Mouse (Mus musculus): ENCODE data around the gene Spata16. TPM values are rescaled to one million over a fixed set of nuclear protein-coding genes. Genes with fewer than 3 reads are reported as not detected.

Gene Spata16
- polyA plus RNA-seq (2014; fragmentation: Nextera tagmentation; extraction: Ambion mirVana), result not detected in 2 replicates

DNA sequence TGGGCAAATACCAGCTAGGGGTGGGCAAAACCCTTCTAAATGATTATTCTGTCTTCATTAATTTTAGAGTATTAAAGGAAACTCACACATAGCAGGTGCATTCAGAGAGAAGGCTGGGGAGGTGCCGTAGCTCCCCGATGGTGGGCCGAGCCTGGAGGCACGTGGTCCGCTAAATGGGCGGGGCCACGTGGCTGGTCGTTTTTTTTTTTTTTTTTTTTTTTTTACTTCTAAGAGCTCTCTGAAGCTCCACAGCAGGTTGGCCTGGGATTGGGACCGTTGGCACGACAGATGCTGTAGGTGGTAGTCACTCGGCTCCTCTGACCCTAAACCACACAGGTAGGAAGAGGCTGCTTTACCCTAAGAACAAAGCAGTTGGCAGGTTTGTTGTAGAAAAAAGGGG is at the start of gene Spata16:
TSS of gene Spata16 (plus strand) at position 219 of the 400 bp plus-strand sequence.
- H3K27ac ChIP-seq, result no peak within 1 kb of the TSS
- DNase-seq (ENCODE audit: low spot score) (no peak), ATAC-seq (ENCODE audit: low FRiP score) (no peak)
- no peaks in the 10 kb centered on the region for H3K9me3 ChIP-seq (ENCODE audit: control insufficient read depth, low read length)
- WGBS, result 75% methylated on average over 11 of the region's 11 CpGs
- peaks cover 12% of the 10 kb centered on the region; the same call in 1 of the 2 replicates for H3K4me1 ChIP-seq (replicated peaks; ENCODE audit: control insufficient read depth, insufficient read depth, low read length)
- H3K4me3 ChIP-seq (replicated peaks; ENCODE audit: low read length), result no peak within 1 kb of the TSS
- no peak within 1 kb of the TSS for H3K9ac ChIP-seq
- no peak within 1 kb of the TSS for H3K4me2 ChIP-seq (replicated peaks)
- H3K27me3 ChIP-seq (ENCODE audit: control insufficient read depth, insufficient read depth, low read length), result no peaks in the 10 kb centered on the region
- no peaks in the 10 kb centered on the region for H3K36me3 ChIP-seq (replicated peaks; ENCODE audit: control insufficient read depth, insufficient read depth)

DNA sequence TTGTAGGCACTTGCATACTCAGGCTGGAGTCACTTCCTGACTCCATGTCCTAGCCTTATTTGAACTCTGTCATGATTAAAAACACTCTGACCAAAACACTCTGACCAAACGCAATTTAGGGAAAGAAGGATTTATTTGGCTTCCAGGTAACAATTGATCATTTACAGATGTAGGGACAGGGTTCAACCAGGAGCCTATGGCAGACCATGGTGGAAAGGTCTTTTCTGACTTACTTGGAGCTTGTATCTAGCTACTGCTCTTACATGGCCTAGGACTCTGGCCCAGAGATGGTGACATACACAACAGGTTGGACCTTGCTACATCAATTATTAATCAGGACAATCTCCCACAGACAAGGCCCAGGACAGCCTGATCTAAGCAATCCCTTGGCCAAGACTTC is 32.6 kb upstream of the Spata16 start:
- no peak for ATAC-seq (ENCODE audit: low FRiP score)
- H3K9me3 ChIP-seq (ENCODE audit: control insufficient read depth, low read length), result no peaks in the 10 kb centered on the region
- no peak for DNase-seq (ENCODE audit: low spot score)

DNA sequence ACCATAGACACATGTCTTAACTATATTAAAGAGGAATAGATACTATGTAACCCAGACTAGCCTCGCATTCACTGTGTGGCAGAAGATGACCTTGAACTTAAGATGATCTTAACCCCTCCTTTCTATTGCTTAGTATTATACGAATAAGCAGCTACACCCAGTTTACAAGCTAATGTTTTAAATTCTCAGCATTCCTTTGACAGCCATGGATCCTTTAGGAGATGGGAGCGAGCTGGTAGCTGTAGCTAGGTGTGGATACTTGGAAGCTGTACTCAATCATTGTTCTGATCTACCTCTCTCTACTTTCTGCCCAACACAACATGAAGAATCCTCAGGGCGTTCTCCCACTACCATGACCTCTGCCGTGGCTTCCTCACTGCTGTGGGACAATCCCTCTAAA is 28.9 kb upstream of the Spata16 start:
- Histone ChIP-seq H3K4me2 (replicated peaks) (no peak overlapping the region), H3K4me3 (replicated peaks; ENCODE audit: low read length) (no peak overlapping the region), H3K27ac (no peak overlapping the region), H3K27me3 (ENCODE audit: control insufficient read depth, insufficient read depth, low read length) (no peaks in the 10 kb centered on the region), H3K9ac (no peak overlapping the region), H3K36me3 (replicated peaks; ENCODE audit: control insufficient read depth, insufficient read depth) (no peaks in the 10 kb centered on the region), H3K9me3 (ENCODE audit: control insufficient read depth, low read length) (no peaks in the 10 kb centered on the region), H3K4me1 (replicated peaks; ENCODE audit: control insufficient read depth, insufficient read depth, low read length) (no peaks in the 10 kb centered on the region)
- whole genome bisulfite sequencing, result 89% methylated on average over 5 of the region's 5 CpGs
- no peak for ATAC-seq (ENCODE audit: low FRiP score)
- DNase-seq (ENCODE audit: low spot score), result no peak

More for the DNA sequence above, 32.6 kb upstream of the Spata16 start:
- Histone ChIP-seq H3K4me1 (replicated peaks; ENCODE audit: control insufficient read depth, insufficient read depth, low read length) (no peaks in the 10 kb centered on the region), H3K4me3 (replicated peaks; ENCODE audit: low read length) (no peak overlapping the region), H3K36me3 (replicated peaks; ENCODE audit: control insufficient read depth, insufficient read depth) (no peaks in the 10 kb centered on the region), H3K4me2 (replicated peaks) (no peak overlapping the region), H3K9ac (no peak overlapping the region), H3K27ac (no peak overlapping the region), H3K27me3 (ENCODE audit: control insufficient read depth, insufficient read depth, low read length) (no peaks in the 10 kb centered on the region)
- WGBS, result 81% methylated on average over 1 of the region's 1 CpGs

DNA sequence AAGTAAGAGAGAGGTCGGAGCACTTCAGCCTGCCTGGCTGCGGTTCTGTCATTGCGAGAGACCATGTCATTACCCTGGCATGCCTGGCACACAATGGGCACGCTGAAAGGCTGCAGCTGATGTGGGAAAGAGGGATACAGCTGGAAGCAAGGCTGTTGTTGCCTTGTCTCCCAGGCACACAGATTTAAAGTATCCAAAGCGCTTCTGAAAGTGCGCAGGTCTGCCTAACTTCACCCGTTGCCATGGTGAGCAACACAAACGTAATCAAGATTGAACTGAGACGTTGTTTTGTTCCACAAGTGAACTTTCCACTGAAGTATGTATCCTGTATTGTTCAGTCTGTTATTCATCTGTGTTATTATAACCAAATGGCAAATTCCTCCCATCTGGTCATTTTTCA is 1.8 kb downstream of the Spata16 start:
- DNase-seq (ENCODE audit: low spot score), result no peak
- Histone ChIP-seq H3K9me3 (ENCODE audit: control insufficient read depth, low read length) (no peaks in the 10 kb centered on the region), H3K9ac (no peak overlapping the region), H3K36me3 (replicated peaks; ENCODE audit: control insufficient read depth, insufficient read depth) (no peaks in the 10 kb centered on the region), H3K27ac (no peak overlapping the region), H3K4me2 (replicated peaks) (no peak overlapping the region; the same call in 1 of the 2 replicates), H3K4me1 (replicated peaks; ENCODE audit: control insufficient read depth, insufficient read depth, low read length) (peaks cover 12% of the 10 kb centered on the region; the same call in 1 of the 2 replicates), H3K4me3 (replicated peaks; ENCODE audit: low read length) (no peak overlapping the region), H3K27me3 (ENCODE audit: control insufficient read depth, insufficient read depth, low read length) (no peaks in the 10 kb centered on the region)
- WGBS, result 36% methylated on average over 9 of the region's 9 CpGs
- 0 out of 2 replicates have a peak, but pooled peaks have one; percentile 21 for ATAC-seq (ENCODE audit: low FRiP score)

DNA sequence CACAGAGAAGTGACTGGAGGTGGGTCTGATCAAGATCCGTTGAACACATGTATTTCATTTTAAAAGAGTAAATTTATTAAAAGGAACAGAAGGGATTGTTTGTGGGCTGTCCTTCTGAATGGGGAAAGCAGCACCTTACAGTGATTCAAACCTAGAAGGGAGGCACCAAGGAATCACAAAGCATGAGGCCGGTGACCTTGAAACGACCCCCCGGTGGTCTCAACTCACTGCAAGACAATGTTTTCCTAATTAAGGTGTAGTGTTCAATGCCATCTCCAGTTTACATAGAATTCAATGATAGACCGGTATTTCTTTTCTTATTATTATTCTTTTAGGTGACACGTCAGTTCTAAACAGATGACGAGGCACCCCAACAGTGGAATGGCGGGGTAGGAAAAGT is 2.4 kb downstream of the Spata16 start:
- Histone ChIP-seq H3K4me1 (replicated peaks; ENCODE audit: control insufficient read depth, insufficient read depth, low read length) (peaks cover 12% of the 10 kb centered on the region; the same call in 1 of the 2 replicates), H3K4me3 (replicated peaks; ENCODE audit: low read length) (no peak overlapping the region), H3K9ac (no peak overlapping the region), H3K27ac (no peak overlapping the region), H3K4me2 (replicated peaks) (no peak overlapping the region), H3K9me3 (ENCODE audit: control insufficient read depth, low read length) (no peaks in the 10 kb centered on the region), H3K36me3 (replicated peaks; ENCODE audit: control insufficient read depth, insufficient read depth) (no peaks in the 10 kb centered on the region), H3K27me3 (ENCODE audit: control insufficient read depth, insufficient read depth, low read length) (no peaks in the 10 kb centered on the region)
- ATAC-seq (ENCODE audit: low FRiP score), result no peak
- no peak for DNase-seq (ENCODE audit: low spot score)
- WGBS, result 66% methylated on average over 8 of the region's 8 CpGs

DNA sequence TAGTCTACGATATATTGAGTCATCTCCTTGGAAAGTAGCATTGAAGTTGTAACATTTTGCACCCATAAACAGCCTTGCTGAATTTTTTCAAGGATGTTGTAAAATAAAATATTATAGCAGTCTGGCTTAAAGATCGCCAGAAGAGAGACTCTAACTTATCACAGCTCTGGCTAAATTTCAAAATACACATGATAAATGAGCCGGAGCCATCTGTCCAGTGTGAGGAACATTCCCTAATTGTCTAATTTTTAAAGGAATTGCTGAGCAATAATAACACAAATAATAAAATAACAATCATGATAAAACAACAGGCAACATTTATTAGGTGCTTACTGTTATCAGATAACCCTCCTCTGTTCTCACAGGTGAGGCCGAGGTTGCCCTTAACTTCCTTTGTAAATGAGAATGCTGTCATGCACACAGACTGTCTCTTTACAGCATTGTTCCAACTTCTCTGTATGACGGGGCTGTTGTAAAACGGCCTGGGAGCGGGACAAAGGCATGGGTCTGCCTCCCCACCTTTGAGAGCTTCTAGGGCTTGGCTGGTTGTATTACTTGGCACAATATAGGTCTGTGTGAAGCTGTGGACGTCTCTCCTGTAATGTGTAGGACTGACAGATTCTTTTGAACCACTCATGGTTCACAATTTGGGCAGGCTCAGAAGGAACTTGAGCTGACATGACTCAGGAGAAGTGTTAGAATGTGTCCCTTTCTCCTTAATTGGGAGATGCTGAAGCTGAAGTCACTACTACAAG is 3.1 kb downstream of the Spata16 start:
- H3K9ac ChIP-seq, result no peak overlapping the region
- no peaks in the 10 kb centered on the region for H3K36me3 ChIP-seq (replicated peaks; ENCODE audit: control insufficient read depth, insufficient read depth)
- no peak overlapping the region for H3K4me2 ChIP-seq (replicated peaks)
- H3K4me3 ChIP-seq (replicated peaks; ENCODE audit: low read length), result no peak overlapping the region
- no peak; the same call in 1 of the 2 replicates for ATAC-seq (ENCODE audit: low FRiP score)
- peaks cover 12% of the 10 kb centered on the region; the same call in 1 of the 2 replicates for H3K4me1 ChIP-seq (replicated peaks; ENCODE audit: control insufficient read depth, insufficient read depth, low read length)
- no peaks in the 10 kb centered on the region for H3K27me3 ChIP-seq (ENCODE audit: control insufficient read depth, insufficient read depth, low read length)
- no peak overlapping the region for H3K27ac ChIP-seq
- no peaks in the 10 kb centered on the region for H3K9me3 ChIP-seq (ENCODE audit: control insufficient read depth, low read length)
- DNase-seq (ENCODE audit: low spot score), result no peak
- 36% methylated on average over 8 of the region's 8 CpGs for WGBS

DNA sequence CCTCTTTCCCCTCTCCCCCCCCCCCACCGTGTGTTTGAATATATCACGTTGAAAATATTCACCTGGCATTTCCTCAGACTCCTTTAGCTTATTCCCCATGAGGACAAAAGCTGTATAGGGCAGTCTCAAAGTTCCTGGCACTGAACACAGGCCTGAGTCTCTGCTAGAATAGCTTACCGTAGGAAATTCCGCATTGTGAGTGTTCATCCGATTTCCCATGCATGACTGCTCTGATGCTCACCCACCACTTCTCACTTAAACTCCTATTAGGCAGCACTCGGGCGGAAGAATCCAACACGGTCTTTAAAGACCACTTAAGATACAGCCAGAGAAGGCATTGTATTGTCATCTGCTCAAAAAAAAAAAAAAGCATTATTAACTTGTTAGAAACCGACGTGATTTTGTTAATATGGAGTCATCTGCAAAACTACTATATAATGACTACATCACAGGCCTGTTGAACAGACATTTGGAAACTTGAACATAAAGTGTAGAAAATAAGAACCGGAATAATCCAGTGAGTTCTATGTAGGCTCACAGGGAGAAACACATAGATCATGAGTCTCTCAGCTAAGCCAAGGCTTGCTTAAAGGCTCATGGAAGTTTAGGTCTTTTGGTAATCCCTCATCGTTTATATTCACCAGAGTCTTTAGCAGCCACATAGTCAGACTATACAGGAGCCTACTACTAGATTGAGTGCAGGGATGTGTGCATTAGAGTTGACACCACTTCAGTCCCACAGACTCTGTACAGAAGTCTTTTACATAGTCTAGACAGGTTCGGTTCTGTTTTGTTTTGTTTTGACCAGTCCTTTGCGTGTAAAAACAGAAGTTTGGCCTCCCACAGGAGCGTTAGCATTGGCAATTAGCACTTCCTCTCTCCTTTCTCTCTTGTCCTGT is 4.2 kb downstream of the Spata16 start:
- Histone ChIP-seq H3K27me3 (ENCODE audit: control insufficient read depth, insufficient read depth, low read length) (no peaks in the 10 kb centered on the region), H3K4me2 (replicated peaks) (no peak overlapping the region), H3K9ac (no peak overlapping the region), H3K27ac (no peak overlapping the region), H3K4me3 (replicated peaks; ENCODE audit: low read length) (no peak overlapping the region), H3K4me1 (replicated peaks; ENCODE audit: control insufficient read depth, insufficient read depth, low read length) (peaks cover 12% of the 10 kb centered on the region; the same call in 1 of the 2 replicates), H3K36me3 (replicated peaks; ENCODE audit: control insufficient read depth, insufficient read depth) (no peaks in the 10 kb centered on the region), H3K9me3 (ENCODE audit: control insufficient read depth, low read length) (no peaks in the 10 kb centered on the region)
- DNase-seq (ENCODE audit: low spot score) (peak; percentile 60), ATAC-seq (ENCODE audit: low FRiP score) (peak; percentile 84)
- 23% methylated on average over 15 of the region's 15 CpGs for WGBS

DNA sequence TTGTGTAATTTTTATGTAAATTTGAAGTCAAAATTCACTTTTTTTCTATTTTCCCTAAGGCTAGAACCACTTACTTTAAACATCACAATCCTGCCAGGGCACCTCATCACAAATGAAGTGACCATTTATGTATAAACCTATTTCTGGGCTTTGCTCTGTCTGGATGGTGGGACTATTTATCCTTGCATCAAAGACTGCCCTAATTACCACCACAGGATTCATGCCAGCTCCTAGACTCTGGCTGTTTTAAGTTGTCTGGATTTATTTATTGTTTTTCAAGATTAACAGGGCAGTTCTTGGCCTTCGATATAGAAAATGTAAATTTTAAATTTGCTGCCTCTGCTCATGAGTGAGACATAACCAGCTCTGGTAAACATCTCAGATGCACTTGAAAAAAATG is 6.7 kb downstream of the Spata16 start:
- Histone ChIP-seq H3K36me3 (replicated peaks; ENCODE audit: control insufficient read depth, insufficient read depth) (no peaks in the 10 kb centered on the region), H3K9me3 (ENCODE audit: control insufficient read depth, low read length) (no peaks in the 10 kb centered on the region), H3K4me3 (replicated peaks; ENCODE audit: low read length) (no peak overlapping the region), H3K4me1 (replicated peaks; ENCODE audit: control insufficient read depth, insufficient read depth, low read length) (peaks cover 12% of the 10 kb centered on the region; the same call in 1 of the 2 replicates), H3K27ac (no peak overlapping the region), H3K27me3 (ENCODE audit: control insufficient read depth, insufficient read depth, low read length) (no peaks in the 10 kb centered on the region), H3K9ac (no peak overlapping the region), H3K4me2 (replicated peaks) (no peak overlapping the region)
- WGBS, result 77% methylated on average over 1 of the region's 1 CpGs
- DNase-seq (ENCODE audit: low spot score), result no peak
- ATAC-seq (ENCODE audit: low FRiP score), result no peak

DNA sequence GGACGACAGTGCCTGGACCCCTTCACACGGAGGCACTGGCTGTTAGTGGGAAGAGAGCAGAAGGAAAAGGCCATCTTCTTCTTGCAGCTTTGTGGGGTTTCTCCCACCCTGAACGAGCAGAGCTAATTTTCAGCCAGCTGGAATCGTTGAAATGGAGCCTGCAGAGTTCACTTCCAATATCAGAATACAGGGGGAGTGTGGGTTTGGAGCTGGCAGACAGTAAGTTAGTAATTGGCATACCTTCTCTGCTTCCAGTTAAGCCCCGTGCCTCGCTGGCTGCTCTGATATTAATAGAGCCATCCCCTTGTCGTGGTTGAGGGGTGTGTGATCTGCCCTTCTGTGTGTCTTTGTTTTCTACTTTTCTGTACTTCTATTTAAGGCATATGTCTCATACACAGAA is 9.4 kb downstream of the Spata16 start:
- no peak overlapping the region for H3K4me3 ChIP-seq (replicated peaks; ENCODE audit: low read length)
- WGBS, result 70% methylated on average over 7 of the region's 7 CpGs
- no peaks in the 10 kb centered on the region for H3K4me1 ChIP-seq (replicated peaks; ENCODE audit: control insufficient read depth, insufficient read depth, low read length)
- H3K36me3 ChIP-seq (replicated peaks; ENCODE audit: control insufficient read depth, insufficient read depth), result no peaks in the 10 kb centered on the region
- ATAC-seq (ENCODE audit: low FRiP score) (no peak), DNase-seq (ENCODE audit: low spot score) (no peak)
- H3K27ac ChIP-seq, result no peak overlapping the region
- H3K4me2 ChIP-seq (replicated peaks), result no peak overlapping the region
- H3K9ac ChIP-seq, result no peak overlapping the region
- H3K27me3 ChIP-seq (ENCODE audit: control insufficient read depth, insufficient read depth, low read length), result no peaks in the 10 kb centered on the region
- H3K9me3 ChIP-seq (ENCODE audit: control insufficient read depth, low read length), result no peaks in the 10 kb centered on the region

Measured in hindbrain, embryonic 14.5 days (tissue).